ENCODE assay signal across 9 mouse cellular contexts in the genomic region with DNA sequence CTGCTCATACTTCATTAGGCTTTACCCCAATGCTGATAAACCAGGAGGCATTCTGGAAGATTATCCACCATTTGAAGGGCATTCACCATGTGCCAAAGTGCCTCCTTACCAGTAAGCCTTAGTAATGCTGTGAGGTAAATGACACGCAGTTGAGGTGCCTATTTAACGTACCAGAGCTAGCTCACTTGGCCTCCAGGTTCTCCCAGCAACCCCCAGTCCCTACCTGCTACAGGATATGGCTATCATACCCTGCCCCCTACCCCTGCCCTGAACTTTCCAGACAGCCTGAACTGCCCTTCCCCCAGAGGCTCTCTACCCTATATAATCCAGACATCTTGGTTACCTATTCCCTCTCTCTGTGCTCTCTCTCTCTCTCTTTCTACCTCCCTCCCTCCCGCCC. TPM values are rescaled to one million over a fixed set of nuclear protein-coding genes. Genes with fewer than 3 reads are reported as not detected.
DNase-seq lines count a peak whose midpoint lies in the region; ATAC-seq and TF ChIP-seq lines count a peak whose summit lies in the region.
"Had no signal": no experiment of that assay in that cellular context is flagged by ENCODE, and none has a peak within 500 bp of the region (broad histone marks: within the 10 kb centered on the region; RNA-seq: fewer than 3 reads in every experiment).

No protein-coding gene starts in this region.

- DNase-seq in heart, adult 8-10 months (ENCODE audit: low spot score) = no peak
- no peak for DNase-seq in gastrocnemius, adult 8-10 months (ENCODE audit: low spot score in 2 of 2)
- DNase-seq in left cerebral cortex, postnatal 4 days = no peak
- DNase-seq: gastrocnemius, postnatal 10 days had no signal

- peak overlapping the region; percentile 97 for H3K9ac ChIP-seq in heart, embryonic 13.5 days
- H3K9ac ChIP-seq in midbrain, embryonic 15.5 days = no peak overlapping the region
- H3K9ac ChIP-seq in midbrain, embryonic 13.5 days (replicated peaks) = no peak overlapping the region

- peak overlapping the region; percentile 91 for H3K4me2 ChIP-seq in heart, embryonic 13.5 days
- 0 out of 2 replicates have a peak overlapping the region, but pooled peaks have one; percentile 14 for H3K4me2 ChIP-seq in midbrain, embryonic 15.5 days
- H3K4me2 ChIP-seq in midbrain, embryonic 13.5 days (replicated peaks) = no peak overlapping the region
- H3K4me2 ChIP-seq in myocyte (ENCODE audit: low read depth) = no peak overlapping the region

- peak; percentile 35 for TF ChIP-seq POLR2A in embryonic fibroblast, embryonic 13.5 days (IDR thresholded peaks at IDR 0.05; ENCODE audit: low read depth, low read length)
- TF ChIP-seq POLR2A in myocyte (IDR thresholded peaks at IDR 0.05; ENCODE audit: insufficient read length, low read depth) = no peak

- ATAC-seq in heart, embryonic 13.5 days (ENCODE audit: extremely low read depth, insufficient number of reproducible peaks, low FRiP score, low TSS enrichment) = no peak
- no peak for ATAC-seq in midbrain, embryonic 15.5 days (replicated peaks)
- ATAC-seq in midbrain, embryonic 13.5 days = no peak

- H3K79me2 ChIP-seq in myocyte (ENCODE audit: control insufficient read depth, insufficient read depth) = no peaks in the 10 kb centered on the region

- H3K4me1 ChIP-seq in heart, embryonic 13.5 days = peaks cover 62% of the 10 kb centered on the region
- H3K4me1 ChIP-seq in midbrain, embryonic 15.5 days = peaks cover 49% of the 10 kb centered on the region
- H3K4me1 ChIP-seq in midbrain, embryonic 13.5 days (replicated peaks) = peaks cover 67% of the 10 kb centered on the region
- H3K4me1 ChIP-seq in embryonic fibroblast, embryonic 13.5 days (ENCODE audit: control insufficient read depth, insufficient read depth, low read length) = peaks cover 3% of the 10 kb centered on the region; the same call in 1 of the 2 replicates

- peaks cover under 1% of the 10 kb centered on the region; the same call in 1 of the 2 replicates for H3K36me3 ChIP-seq in heart, embryonic 13.5 days
- H3K36me3 ChIP-seq in midbrain, embryonic 15.5 days (replicated peaks) = no peaks in the 10 kb centered on the region
- no peaks in the 10 kb centered on the region for H3K36me3 ChIP-seq in midbrain, embryonic 13.5 days
- H3K36me3 ChIP-seq in myocyte (ENCODE audit: control insufficient read depth, insufficient read depth) = no peaks in the 10 kb centered on the region

- H3K27ac ChIP-seq in heart, embryonic 13.5 days (replicated peaks) = peak overlapping the region; percentile 98; the same call in 1 of the 2 replicates
- H3K27ac ChIP-seq in midbrain, embryonic 15.5 days = no peak overlapping the region
- H3K27ac ChIP-seq in midbrain, embryonic 13.5 days = no peak overlapping the region
- no peak overlapping the region for H3K27ac ChIP-seq in embryonic fibroblast, embryonic 13.5 days (ENCODE audit: insufficient read depth, low read length)

- TF ChIP-seq CTCF in embryonic fibroblast, embryonic 13.5 days (IDR thresholded peaks at IDR 0.05; ENCODE audit: borderline replicate concordance, insufficient read depth, low read length) = no peak

- peak overlapping the region; percentile 79; the same call in 1 of the 2 replicates for H3K4me3 ChIP-seq in heart, embryonic 13.5 days
- H3K4me3 ChIP-seq in midbrain, embryonic 15.5 days = no peak overlapping the region
- no peak overlapping the region for H3K4me3 ChIP-seq in midbrain, embryonic 13.5 days (replicated peaks)
- H3K4me3 ChIP-seq in embryonic fibroblast, embryonic 13.5 days (ENCODE audit: insufficient read depth, low read length) = no peak overlapping the region
- no peak overlapping the region for H3K4me3 ChIP-seq in myocyte

- no peak overlapping the region for H3ac ChIP-seq in myocyte (ENCODE audit: control insufficient read depth, insufficient read length)

- 73% methylated on average over 3 of the region's 3 CpGs for WGBS in heart, embryonic 13.5 days
- 72% methylated on average over 3 of the region's 3 CpGs for WGBS in midbrain, embryonic 15.5 days
- 75% methylated on average over 3 of the region's 3 CpGs for WGBS in midbrain, embryonic 13.5 days

- no peaks in the 10 kb centered on the region for H3K27me3 ChIP-seq in heart, embryonic 13.5 days (replicated peaks)
- H3K27me3 ChIP-seq in midbrain, embryonic 15.5 days (replicated peaks) = no peaks in the 10 kb centered on the region
- H3K27me3 ChIP-seq in midbrain, embryonic 13.5 days = no peaks in the 10 kb centered on the region
- H3K27me3 ChIP-seq in myocyte (ENCODE audit: control insufficient read depth, insufficient read depth, insufficient read length) = no peaks in the 10 kb centered on the region

- intact Hi-C loops in left cerebral cortex, postnatal 4 days (cut with DNase I) = no loop called here

- no peaks in the 10 kb centered on the region for H3K9me3 ChIP-seq in heart, embryonic 13.5 days
- no peaks in the 10 kb centered on the region for H3K9me3 ChIP-seq in midbrain, embryonic 15.5 days
- no peaks in the 10 kb centered on the region for H3K9me3 ChIP-seq in midbrain, embryonic 13.5 days

TF ChIP-seq in myocyte, 11 proteins besides CTCF, POLR2A, EP300 and RAD21:
- no peak for TF ChIP-seq MAX (IDR thresholded peaks at IDR 0.05; ENCODE audit: low read depth)
- peak; percentile 24 for TF ChIP-seq POLR2AphosphoS2 (IDR thresholded peaks at IDR 0.05; ENCODE audit: insufficient read length, low read depth)

RNA-seq across cellular contexts. Expression of gene Gpsm3, which starts 0.8 kb away (rescaled TPM):
- 6.8 and 7.0 TPM in 2 replicates for polyA plus RNA-seq in heart, embryonic 13.5 days (2015; fragmentation: Nextera tagmentation; extraction: Ambion mirVana)
- 1 to 10 TPM; 2.0 to 4.5 (median 3.1) TPM for total RNA-seq in heart, adult 8-10 months (2022)
- 3.8 and 5.1 TPM in 2 replicates for polyA plus RNA-seq in midbrain, embryonic 15.5 days (2015; fragmentation: Nextera tagmentation; extraction: Ambion mirVana)
- polyA plus RNA-seq in midbrain, embryonic 13.5 days (2015; fragmentation: Nextera tagmentation; extraction: Ambion mirVana) = 2.8 and 3.4 TPM in 2 replicates
- polyA plus RNA-seq in embryonic fibroblast, embryonic 13.5 days (2011; ENCODE audit: insufficient read length, low read depth, missing spikeins) = 0.99 and 1.0 TPM in 2 replicates
- polyA plus RNA-seq in myocyte (2012; fragmentation: generic; extraction: Trizol) = 3.1 TPM
- total RNA-seq in gastrocnemius, adult 8-10 months (2022) = 1 to 10 TPM in 1 of 4 experiments, under 1 TPM in 3; 0.53 to 1.8 (median 0.77) TPM
- total RNA-seq in left cerebral cortex, postnatal 4 days (2021) = 1 to 10 TPM; 1.6 to 2.8 TPM

RNA-seq across cellular contexts. Expression of gene Pbx2, which starts 2.3 kb away (rescaled TPM):
- 7.0 and 7.3 TPM in 2 replicates for polyA plus RNA-seq in heart, embryonic 13.5 days (2015; fragmentation: Nextera tagmentation; extraction: Ambion mirVana)
- total RNA-seq in heart, adult 8-10 months (2022) = 10 to 100 TPM; 16.0 to 20.6 (median 17.6) TPM
- polyA plus RNA-seq in midbrain, embryonic 15.5 days (2015; fragmentation: Nextera tagmentation; extraction: Ambion mirVana) = 10.2 and 10.7 TPM in 2 replicates
- polyA plus RNA-seq in midbrain, embryonic 13.5 days (2015; fragmentation: Nextera tagmentation; extraction: Ambion mirVana) = 13.3 and 15.3 TPM in 2 replicates
- polyA plus RNA-seq in embryonic fibroblast, embryonic 13.5 days (2011; ENCODE audit: insufficient read length, low read depth, missing spikeins) = 38.2 and 43.9 TPM in 2 replicates
- polyA plus RNA-seq in myocyte (2012; fragmentation: generic; extraction: Trizol) = 21.6 TPM
- total RNA-seq in gastrocnemius, adult 8-10 months (2022) = 10 to 100 TPM in 3 of 4 experiments, 1 to 10 TPM in 1; 9.1 to 15.4 (median 13.8) TPM
- 10 to 100 TPM; 36.2 to 39.3 TPM for total RNA-seq in left cerebral cortex, postnatal 4 days (2021)

RNA-seq across cellular contexts. Expression of gene Ager, which starts 8.9 kb away (rescaled TPM):
- 3.7 and 4.0 TPM in 2 replicates for polyA plus RNA-seq in heart, embryonic 13.5 days (2015; fragmentation: Nextera tagmentation; extraction: Ambion mirVana)
- under 1 TPM in 2 of 4 experiments, not detected in 2; 0.14 to 0.16 TPM for total RNA-seq in heart, adult 8-10 months (2022)
- 1.7 and 1.8 TPM in 2 replicates for polyA plus RNA-seq in midbrain, embryonic 15.5 days (2015; fragmentation: Nextera tagmentation; extraction: Ambion mirVana)
- polyA plus RNA-seq in midbrain, embryonic 13.5 days (2015; fragmentation: Nextera tagmentation; extraction: Ambion mirVana) = 1.5 and 2.2 TPM in 2 replicates
- 0.70 and 0.83 TPM in 2 replicates for polyA plus RNA-seq in embryonic fibroblast, embryonic 13.5 days (2011; ENCODE audit: insufficient read length, low read depth, missing spikeins)
- polyA plus RNA-seq in myocyte (2012; fragmentation: generic; extraction: Trizol) = 0.22 TPM
- total RNA-seq in gastrocnemius, adult 8-10 months (2022) = under 1 TPM in 1 of 4 experiments, not detected in 3; 0.19 TPM
- total RNA-seq in left cerebral cortex, postnatal 4 days (2021) = 1 to 10 TPM; 1.8 TPM

RNA-seq across cellular contexts. Expression of gene Rnf5, which starts 14.7 kb away (rescaled TPM):
- polyA plus RNA-seq in heart, embryonic 13.5 days (2015; fragmentation: Nextera tagmentation; extraction: Ambion mirVana) = 106 and 120 TPM in 2 replicates
- 10 to 100 TPM; 37.4 to 42.5 (median 39.1) TPM for total RNA-seq in heart, adult 8-10 months (2022)
- 306 and 313 TPM in 2 replicates for polyA plus RNA-seq in midbrain, embryonic 15.5 days (2015; fragmentation: Nextera tagmentation; extraction: Ambion mirVana)
- 324 and 337 TPM in 2 replicates for polyA plus RNA-seq in midbrain, embryonic 13.5 days (2015; fragmentation: Nextera tagmentation; extraction: Ambion mirVana)
- polyA plus RNA-seq in embryonic fibroblast, embryonic 13.5 days (2011; ENCODE audit: insufficient read length, low read depth, missing spikeins) = 34.1 and 41.0 TPM in 2 replicates
- polyA plus RNA-seq in myocyte (2012; fragmentation: generic; extraction: Trizol) = 37.1 TPM
- 10 to 100 TPM; 20.2 to 23.9 (median 22.7) TPM for total RNA-seq in gastrocnemius, adult 8-10 months (2022)
- total RNA-seq in left cerebral cortex, postnatal 4 days (2021) = 100 to 1,000 TPM; 106 to 109 TPM

RNA-seq across cellular contexts. Expression of gene Agpat1, which starts 15.3 kb away (rescaled TPM):
- 53.6 and 54.2 TPM in 2 replicates for polyA plus RNA-seq in heart, embryonic 13.5 days (2015; fragmentation: Nextera tagmentation; extraction: Ambion mirVana)
- total RNA-seq in heart, adult 8-10 months (2022) = 10 to 100 TPM; 66.5 to 78.4 (median 73.4) TPM
- 128 and 130 TPM in 2 replicates for polyA plus RNA-seq in midbrain, embryonic 15.5 days (2015; fragmentation: Nextera tagmentation; extraction: Ambion mirVana)
- polyA plus RNA-seq in midbrain, embryonic 13.5 days (2015; fragmentation: Nextera tagmentation; extraction: Ambion mirVana) = 86.0 and 100 TPM in 2 replicates
- 97.5 and 109 TPM in 2 replicates for polyA plus RNA-seq in embryonic fibroblast, embryonic 13.5 days (2011; ENCODE audit: insufficient read length, low read depth, missing spikeins)
- 70.5 TPM for polyA plus RNA-seq in myocyte (2012; fragmentation: generic; extraction: Trizol)
- 100 to 1,000 TPM in 2 of 4 experiments, 10 to 100 TPM in 2; 89.5 to 104 (median 97.0) TPM for total RNA-seq in gastrocnemius, adult 8-10 months (2022)
- 100 to 1,000 TPM; 145 to 154 TPM for total RNA-seq in left cerebral cortex, postnatal 4 days (2021)

Comparison
In these comparisons a context has a peak if more than half of its experiments do, and no peak if none do; other contexts are left out.
1. H3K4me2 ChIP-seq: peak in heart, embryonic 13.5 days (single experiment) and midbrain, embryonic 15.5 days (single experiment); none in midbrain, embryonic 13.5 days (single experiment) and myocyte (single experiment).